Mouse (Mus musculus) CD8-positive naive resting alpha-beta T cell, adult 57 days (primary cell): ENCODE results near the gene 4933425L06Rik. TPM values are rescaled to one million over a fixed set of nuclear protein-coding genes. Genes with fewer than 3 reads are reported as not detected.

Experiments used
- total RNA-seq: library from RNA; stranded (reverse); gene quantifications from one replicate; pipeline ENCODE4 v1.2.4, GENCODE M21; 2023

4933425L06Rik gene
- not detected for total RNA-seq

GRCm38 (mm10) chr13:105081862-105082261 lies at the start of gene 4933425L06Rik:
Gene 4933425L06Rik, plus strand, starts transcription at chr13:105082122.

GRCm38 (mm10) chr13:105054181-105054940 lies 27.6 kb upstream of the 4933425L06Rik start, which contains the start of gene Rgs7bp:
Gene Rgs7bp, minus strand, starts transcription at chr13:105054930.

Other genes with a start within 250 kb of the 4933425L06Rik start
- gene Shisal2b, start 218.2 kb upstream of the 4933425L06Rik start, total RNA-seq = not detected
- gene Rgs7bp, start 27.2 kb upstream of the 4933425L06Rik start, total RNA-seq = not detected
- gene Rnf180, start 212.7 kb downstream of the 4933425L06Rik start, total RNA-seq = not detected